Mouse (Mus musculus) right cerebral cortex, postnatal 14 days (tissue): ENCODE data around the gene Cdk14.

Experiments
- DNase-seq: peaks from one replicate; pipeline ENCODE4 v3.0.0; 2022

The Cdk14 gene

DNA sequence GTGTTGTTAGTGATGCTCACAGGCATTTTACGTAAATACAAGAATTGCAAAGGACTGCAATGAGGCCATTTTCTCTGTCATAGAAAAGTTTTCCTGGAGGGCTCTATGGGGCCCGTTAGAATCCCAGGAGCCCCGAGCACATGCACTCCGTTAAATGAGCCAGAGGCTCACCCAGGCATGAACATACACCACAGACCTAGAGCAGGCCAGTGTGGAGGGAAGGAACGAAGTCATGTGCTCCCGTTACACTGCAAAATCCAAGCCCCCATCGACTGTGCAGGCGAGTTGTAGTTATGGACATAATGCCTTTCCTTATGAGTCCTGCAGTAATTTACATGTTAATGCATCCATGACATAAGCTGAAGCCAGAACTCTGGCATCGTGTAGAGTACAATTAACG lies 244.1 kb downstream of the Cdk14 start:
- DNase-seq, result no peak

DNA sequence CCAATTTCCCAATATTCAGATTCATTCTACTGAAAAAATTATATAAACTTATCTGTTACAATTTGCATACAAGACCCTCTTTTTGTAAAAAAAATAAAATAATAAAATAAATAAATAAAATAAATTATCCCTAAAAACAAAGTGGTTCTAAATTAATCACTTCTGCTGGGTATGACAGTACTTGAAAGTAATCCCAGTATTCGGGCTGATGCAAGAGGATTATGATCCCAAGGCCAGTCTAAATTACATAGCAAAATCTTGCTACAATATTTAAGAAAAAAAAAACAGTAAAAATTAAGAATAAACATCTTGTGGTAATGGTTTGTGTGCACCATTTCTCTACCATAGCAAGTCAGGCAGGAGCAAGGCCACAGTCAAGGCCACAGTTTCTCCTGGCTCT lies 244.5 kb downstream of the Cdk14 start:
- DNase-seq, result no peak

- DNase-seq, result no peak
These were observed 245.0 kb downstream of the Cdk14 start for GRCm38 (mm10) chr5:5175090-5175489.

DNA sequence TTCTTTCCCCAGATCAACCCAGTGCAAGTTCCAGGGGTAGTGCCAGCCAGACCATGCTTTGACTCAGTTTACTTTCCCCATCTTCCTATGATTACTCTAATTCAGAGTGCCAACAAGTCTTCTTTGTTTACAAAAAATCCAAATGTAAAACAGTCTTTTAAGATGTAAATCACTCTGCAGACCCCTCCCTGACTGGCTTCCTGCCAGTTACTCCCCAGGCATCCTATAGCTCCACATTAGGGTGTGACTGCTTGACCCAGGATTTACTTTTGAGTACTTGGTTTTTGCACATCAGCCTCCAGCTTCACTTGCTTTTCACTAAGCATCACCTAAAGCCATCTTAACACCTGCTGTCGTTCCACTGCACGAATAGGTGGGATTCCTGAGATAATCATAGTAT lies 254.0 kb downstream of the Cdk14 start:
- no peak for DNase-seq

GRCm38 (mm10) chr5:5164326-5164725 lies 255.8 kb downstream of the Cdk14 start:
- no peak for DNase-seq

- DNase-seq, result no peak
These were observed 256.3 kb downstream of the Cdk14 start for GRCm38 (mm10) chr5:5163823-5164222.

DNA sequence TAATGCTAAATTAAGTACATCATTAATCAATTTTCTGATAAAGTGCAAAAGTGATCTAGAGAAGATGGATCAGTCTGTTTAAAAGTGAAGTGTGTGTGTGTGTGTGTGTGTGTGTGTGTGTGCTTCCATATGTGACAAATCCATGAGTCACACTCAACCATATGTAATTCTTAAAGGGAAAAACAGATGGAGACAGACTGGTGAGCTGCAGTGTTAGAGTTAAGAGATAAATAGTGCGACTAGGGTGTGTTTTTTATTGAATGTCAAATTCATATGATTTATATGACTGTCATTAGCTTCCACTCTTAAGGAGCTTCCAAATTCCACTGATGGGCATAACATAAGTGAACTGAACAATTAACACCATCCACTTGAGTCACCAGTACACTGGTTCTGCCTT lies 260.6 kb downstream of the Cdk14 start:
- no peak for DNase-seq

DNA sequence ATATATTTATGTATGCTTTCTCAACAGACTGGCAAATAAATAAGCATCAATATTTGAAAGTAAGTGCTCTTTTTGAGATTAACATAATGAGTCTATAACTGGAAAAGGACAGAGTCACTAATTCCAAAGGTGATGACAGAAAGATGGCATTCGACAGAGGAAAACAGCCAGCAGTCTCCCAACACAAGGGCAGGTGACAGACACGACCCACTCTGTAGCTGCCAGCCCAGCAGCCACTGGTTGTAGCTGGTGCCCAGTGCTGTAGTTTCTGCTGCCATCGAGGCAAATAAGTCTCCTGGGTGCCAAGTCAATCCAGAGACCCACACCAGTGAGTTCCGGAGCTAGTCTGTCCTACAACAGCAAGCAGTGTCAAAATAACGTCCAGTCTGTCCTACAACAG lies 280.3 kb downstream of the Cdk14 start:
- DNase-seq, result no peak

- DNase-seq, result no peak
These were observed 285.1 kb downstream of the Cdk14 start for GRCm38 (mm10) chr5:5134905-5135511.

DNA sequence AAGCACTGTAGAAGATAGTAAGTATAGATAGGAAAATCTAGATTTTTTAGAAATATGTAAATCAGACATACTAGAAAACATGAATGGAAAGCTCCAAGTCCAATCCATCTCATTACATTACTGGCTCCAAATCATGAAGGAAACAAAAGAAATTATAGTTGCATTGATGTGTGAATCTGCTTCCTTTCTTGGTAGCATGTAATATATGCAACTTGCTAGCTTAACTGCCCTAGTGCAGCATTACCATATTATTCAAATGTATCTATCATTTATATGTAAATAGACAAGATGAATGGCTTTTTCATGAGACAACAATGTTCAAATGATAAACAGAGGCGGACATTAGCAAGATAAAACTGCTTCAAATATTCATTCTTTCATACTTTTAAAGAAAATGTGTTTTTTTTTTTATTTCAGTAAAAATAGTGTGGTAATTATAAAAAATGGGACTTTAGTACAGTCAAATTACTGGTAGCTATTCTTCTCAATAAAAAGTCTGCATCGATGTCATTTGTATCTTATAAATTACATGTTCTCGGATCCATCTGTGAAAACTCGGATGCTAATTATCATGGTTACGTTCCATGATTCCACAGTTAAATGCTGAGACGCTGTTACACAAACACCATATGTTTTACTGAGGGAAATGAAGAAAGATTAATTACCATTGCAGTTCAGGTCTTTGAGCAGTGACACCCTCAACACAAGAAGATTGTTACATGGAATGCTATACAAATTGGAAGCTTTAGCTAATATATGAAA lies 285.8 kb downstream of the Cdk14 start:
- no peak for DNase-seq

DNA sequence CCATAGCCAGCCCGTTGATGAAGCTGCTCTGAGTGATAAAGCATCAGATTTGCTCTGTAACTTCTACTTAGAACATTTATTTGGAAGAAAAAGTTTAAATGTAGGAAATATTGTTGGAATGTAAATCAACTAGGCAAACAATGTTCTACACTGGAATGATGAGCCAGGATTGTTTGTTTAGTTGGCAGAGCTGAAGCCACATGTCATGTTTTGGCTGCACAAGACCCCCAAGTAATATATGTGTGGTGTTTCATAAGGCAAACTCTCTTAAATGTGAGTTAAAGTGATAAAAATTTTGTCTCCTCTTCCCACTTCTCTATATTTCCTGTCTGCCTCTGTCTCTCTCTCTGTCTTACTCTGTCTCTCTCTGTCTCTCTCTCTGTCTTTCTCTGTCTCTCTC lies 291.3 kb downstream of the Cdk14 start:
- no peak for DNase-seq

DNA sequence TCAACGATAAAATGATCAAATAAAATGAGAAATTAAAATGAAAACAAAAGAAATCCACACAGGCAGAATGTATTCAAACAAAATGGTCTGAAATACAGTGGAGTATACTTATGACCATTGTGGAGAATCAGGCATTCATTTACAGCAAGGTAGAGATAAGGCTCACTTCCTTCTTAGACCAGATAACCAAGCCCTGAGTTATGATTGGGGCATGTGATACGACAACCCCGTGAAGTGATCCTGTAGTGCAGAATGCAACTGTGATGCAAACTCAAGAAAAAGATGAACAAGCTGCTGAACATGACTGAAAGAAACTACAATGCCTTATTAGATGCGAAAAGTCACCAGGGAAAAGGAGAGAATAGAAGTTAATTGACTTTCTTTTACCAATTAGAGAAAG lies 295.5 kb downstream of the Cdk14 start:
- DNase-seq, result no peak

GRCm38 (mm10) chr5:5116775-5117522 lies 303.2 kb downstream of the Cdk14 start:
- DNase-seq, result no peak

GRCm38 (mm10) chr5:5115546-5115945 lies 304.6 kb downstream of the Cdk14 start:
- no peak for DNase-seq

GRCm38 (mm10) chr5:5109621-5110020 lies 310.5 kb downstream of the Cdk14 start:
- DNase-seq, result no peak

DNA sequence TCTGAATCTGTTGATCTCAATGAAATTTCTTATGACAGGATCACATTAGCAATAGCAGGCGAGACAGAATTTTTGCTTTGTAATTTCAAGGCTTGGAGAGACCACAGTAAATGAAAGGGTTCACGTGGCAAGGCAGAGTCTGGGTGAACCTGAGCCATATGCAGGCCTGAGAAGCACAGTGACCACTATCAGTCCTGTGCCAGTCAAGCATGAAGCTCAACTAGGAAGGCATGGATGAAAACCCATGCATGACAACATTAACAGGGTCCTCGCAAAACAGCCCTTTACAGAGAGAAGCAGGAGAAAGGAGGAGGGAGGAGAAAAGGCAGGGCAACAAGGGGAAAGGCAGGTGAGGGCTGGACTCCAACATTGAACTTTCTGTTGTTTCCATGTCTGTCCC lies 311.1 kb downstream of the Cdk14 start:
- no peak for DNase-seq

DNA sequence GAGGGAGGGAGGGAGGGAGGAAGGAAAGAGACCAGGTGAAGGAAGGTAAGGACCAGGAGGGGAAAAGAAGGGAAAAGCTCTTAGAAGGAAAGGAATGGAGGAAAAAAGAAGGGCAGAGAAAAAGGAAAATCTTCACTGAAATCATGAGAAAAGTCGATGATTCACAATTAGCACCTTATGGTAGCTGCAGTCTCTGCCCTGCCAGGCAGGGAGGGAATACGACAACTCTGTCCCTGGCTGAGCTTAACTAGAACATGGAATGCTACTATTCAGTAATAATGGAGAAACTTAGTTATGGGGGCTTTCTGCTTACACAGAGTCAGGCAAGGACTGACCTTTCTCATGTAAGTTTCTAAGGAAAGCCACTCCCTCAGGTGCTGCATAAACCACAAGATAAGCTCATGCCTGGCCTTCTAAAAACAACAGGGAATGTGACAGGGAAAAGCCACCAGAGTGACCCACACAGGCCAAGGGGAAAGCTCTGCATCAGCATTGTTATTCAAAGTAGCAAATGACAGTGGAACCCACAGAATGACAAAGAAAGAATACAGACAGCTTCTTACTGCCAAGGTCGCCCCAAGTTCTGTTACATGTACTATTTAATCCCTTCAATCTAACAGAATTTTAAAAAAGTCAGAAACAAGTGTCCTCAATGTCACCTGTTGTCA lies 323.7 kb downstream of the Cdk14 start:
- no peak for DNase-seq

DNA sequence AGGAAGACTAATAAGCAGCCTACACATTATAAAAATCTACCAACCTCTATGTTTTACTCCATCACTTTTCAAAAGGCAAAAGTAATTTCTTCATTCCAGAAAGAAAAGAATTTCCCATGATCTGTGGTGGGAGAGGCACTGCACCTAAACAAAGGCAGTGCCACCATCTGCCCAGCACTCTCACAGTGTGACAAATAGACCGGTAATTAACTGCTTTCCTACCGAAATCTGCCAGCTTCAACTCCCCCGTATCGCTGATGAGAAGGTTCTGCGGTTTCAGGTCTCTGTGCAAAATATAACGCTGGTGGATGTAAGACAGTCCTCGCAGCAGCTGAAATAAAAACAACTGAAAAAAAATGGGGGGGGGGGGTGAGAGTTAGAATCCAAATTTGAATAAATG lies 327.4 kb downstream of the Cdk14 start:
- DNase-seq, result no peak

GRCm38 (mm10) chr5:5071526-5071925 lies 348.6 kb downstream of the Cdk14 start:
- no peak for DNase-seq

GRCm38 (mm10) chr5:5064686-5065085 lies 355.4 kb downstream of the Cdk14 start:
- no peak for DNase-seq

GRCm38 (mm10) chr5:5056102-5056883 lies 363.8 kb downstream of the Cdk14 start:
- DNase-seq, result no peak

GRCm38 (mm10) chr5:5055494-5055893 lies 364.6 kb downstream of the Cdk14 start:
- no peak for DNase-seq

- no peak for DNase-seq
These were observed 365.8 kb downstream of the Cdk14 start for GRCm38 (mm10) chr5:5054270-5054669.
